Mouse (Mus musculus): ENCODE measurements around the gene Olfr1251. TPM values are rescaled to one million over a fixed set of nuclear protein-coding genes. Genes with fewer than 3 reads are reported as not detected.
"Not testable (repeated sequence)": the region's sequence is repeated elsewhere in the genome, so short reads cannot be mapped to it uniquely, and the experiment has no call there.

The Olfr1251 gene
- not detected in 2 replicates for polyA plus RNA-seq (2015; fragmentation: Nextera tagmentation; extraction: Ambion mirVana)

DNA sequence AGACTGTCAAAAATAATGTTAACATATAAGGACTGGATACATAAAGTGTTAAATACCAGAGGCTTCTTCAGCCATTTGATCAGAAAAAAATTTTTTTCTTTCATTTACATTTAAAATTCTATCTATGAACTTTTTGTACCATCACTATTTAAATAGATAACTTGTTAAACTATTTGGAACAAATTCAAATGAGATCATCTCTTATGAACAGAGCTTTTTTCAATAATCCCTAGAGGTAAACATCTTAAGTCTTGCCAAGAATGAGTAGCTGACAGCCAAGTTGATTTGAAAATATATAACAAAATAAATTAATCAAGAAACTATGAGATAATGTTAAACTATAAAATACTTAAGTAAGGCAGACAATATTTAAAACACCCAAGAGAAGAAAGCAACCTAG lies at the start of gene Olfr1251:
Gene Olfr1251 (minus strand): TSS at position 101 of the 400 bp plus-strand sequence.
- H3K9me3 ChIP-seq (ENCODE audit: control insufficient read depth), result no peaks in the 10 kb centered on the region

GRCm38 (mm10) chr2:89691980-89692379 lies 20.2 kb upstream of the Olfr1251 start:
- no peak overlapping the region for H3K9ac ChIP-seq (ENCODE audit: low read depth, low read length)
- no peaks in the 10 kb centered on the region for H3K27me3 ChIP-seq (replicated peaks; ENCODE audit: control insufficient read depth, insufficient read depth, low read length)
- H3K4me1 ChIP-seq (replicated peaks; ENCODE audit: control insufficient read depth, insufficient read depth, low read length), result no peaks in the 10 kb centered on the region
- H3K4me3 ChIP-seq (ENCODE audit: low read depth, low read length), result no peak overlapping the region
- no peak for TF ChIP-seq CTCF (IDR thresholded peaks at IDR 0.05; ENCODE audit: low read depth)
- H3K36me3 ChIP-seq (ENCODE audit: control insufficient read depth, insufficient read depth), result no peaks in the 10 kb centered on the region
- H3K27ac ChIP-seq (ENCODE audit: low read depth, low read length), result no peak overlapping the region
- 89% methylated on average over 6 of the region's 6 CpGs for WGBS
- no peaks in the 10 kb centered on the region for H3K9me3 ChIP-seq (ENCODE audit: control insufficient read depth)
- ATAC-seq, result no peak
- H3K4me2 ChIP-seq (replicated peaks; ENCODE audit: low read depth), result no peak overlapping the region

More for the DNA sequence above, at the start of gene Olfr1251:
- no peak within 1 kb of the TSS for H3K9ac ChIP-seq (ENCODE audit: low read depth, low read length)
- TF ChIP-seq CTCF (IDR thresholded peaks at IDR 0.05; ENCODE audit: low read depth), result no peak
- H3K27ac ChIP-seq (ENCODE audit: low read depth, low read length), result no peak within 1 kb of the TSS
- no peaks in the 10 kb centered on the region for H3K36me3 ChIP-seq (ENCODE audit: control insufficient read depth, insufficient read depth)
- no peak within 1 kb of the TSS for H3K4me3 ChIP-seq (ENCODE audit: low read depth, low read length)
- no peaks in the 10 kb centered on the region for H3K4me1 ChIP-seq (replicated peaks; ENCODE audit: control insufficient read depth, insufficient read depth, low read length)
- no peak within 1 kb of the TSS for H3K4me2 ChIP-seq (replicated peaks; ENCODE audit: low read depth)
- no peak for ATAC-seq
- H3K27me3 ChIP-seq (replicated peaks; ENCODE audit: control insufficient read depth, insufficient read depth, low read length), result no peaks in the 10 kb centered on the region

GRCm38 (mm10) chr2:89661367-89661766 lies 10.4 kb downstream of the Olfr1251 start, which contains the start of gene Olfr1250:
TSS of gene Olfr1250 (minus strand) at chr2:89661467.
- Histone ChIP-seq H3K9me3 (ENCODE audit: control insufficient read depth) (no peaks in the 10 kb centered on the region), H3K4me3 (ENCODE audit: low read depth, low read length) (no peak within 1 kb of the TSS), H3K4me1 (replicated peaks; ENCODE audit: control insufficient read depth, insufficient read depth, low read length) (no peaks in the 10 kb centered on the region), H3K27me3 (replicated peaks; ENCODE audit: control insufficient read depth, insufficient read depth, low read length) (no peaks in the 10 kb centered on the region), H3K27ac (ENCODE audit: low read depth, low read length) (no peak within 1 kb of the TSS), H3K36me3 (ENCODE audit: control insufficient read depth, insufficient read depth) (no peaks in the 10 kb centered on the region), H3K4me2 (replicated peaks; ENCODE audit: low read depth) (no peak within 1 kb of the TSS), H3K9ac (ENCODE audit: low read depth, low read length) (no peak within 1 kb of the TSS)
- ATAC-seq, result no peak
- no peak for TF ChIP-seq CTCF (IDR thresholded peaks at IDR 0.05; ENCODE audit: low read depth)

- TF ChIP-seq CTCF (IDR thresholded peaks at IDR 0.05; ENCODE audit: low read depth), result no peak
- H3K27me3 ChIP-seq (replicated peaks; ENCODE audit: control insufficient read depth, insufficient read depth, low read length), result no peaks in the 10 kb centered on the region
- WGBS, result 89% methylated on average over 2 of the region's 2 CpGs
- no peak within 1 kb of the TSS for H3K4me2 ChIP-seq (replicated peaks; ENCODE audit: low read depth)
- H3K4me1 ChIP-seq (replicated peaks; ENCODE audit: control insufficient read depth, insufficient read depth, low read length), result no peaks in the 10 kb centered on the region
- H3K36me3 ChIP-seq (ENCODE audit: control insufficient read depth, insufficient read depth), result no peaks in the 10 kb centered on the region
- no peak within 1 kb of the TSS for H3K9ac ChIP-seq (ENCODE audit: low read depth, low read length)
- ATAC-seq, result no peak
- H3K27ac ChIP-seq (ENCODE audit: low read depth, low read length), result no peak within 1 kb of the TSS
- no peak within 1 kb of the TSS for H3K4me3 ChIP-seq (ENCODE audit: low read depth, low read length)
- H3K9me3 ChIP-seq (ENCODE audit: control insufficient read depth), result no peaks in the 10 kb centered on the region
These were observed 36.9 kb downstream of the Olfr1251 start, which contains the start of gene Olfr1249 for GRCm38 (mm10) chr2:89634883-89635282. TSS of gene Olfr1249 (minus strand) at chr2:89634983.

DNA sequence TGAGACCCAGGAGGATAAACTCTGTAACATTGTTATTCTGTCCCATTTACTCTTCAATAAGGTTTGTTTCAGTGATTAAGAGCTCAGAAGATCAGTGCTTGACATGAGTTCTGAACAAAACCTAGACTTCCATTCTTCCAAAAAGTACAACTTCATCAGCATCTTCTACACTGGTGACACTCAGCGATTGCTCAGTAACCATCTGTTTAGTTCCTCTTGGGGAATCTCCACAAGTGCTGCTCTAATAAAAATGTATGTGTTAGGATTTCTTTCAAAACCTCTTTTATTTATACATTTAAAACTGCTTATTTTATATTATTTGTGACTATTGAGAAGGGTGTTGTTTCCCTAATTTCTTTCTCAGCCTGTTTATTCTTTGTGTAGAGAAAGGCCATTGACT lies 53.6 kb downstream of the Olfr1251 start, which contains the start of gene Olfr1248:
Gene Olfr1248 (minus strand): TSS at position 101 of the 400 bp plus-strand sequence.
- not testable (repeated sequence) for ATAC-seq; H3K36me3 ChIP-seq (ENCODE audit: control insufficient read depth, insufficient read depth); H3K27ac ChIP-seq (ENCODE audit: low read depth, low read length); H3K4me3 ChIP-seq (ENCODE audit: low read depth, low read length); H3K27me3 ChIP-seq (replicated peaks; ENCODE audit: control insufficient read depth, insufficient read depth, low read length); H3K9me3 ChIP-seq (ENCODE audit: control insufficient read depth); H3K4me1 ChIP-seq (replicated peaks; ENCODE audit: control insufficient read depth, insufficient read depth, low read length); H3K9ac ChIP-seq (ENCODE audit: low read depth, low read length); H3K4me2 ChIP-seq (replicated peaks; ENCODE audit: low read depth)
- 97% methylated on average over 1 of the region's 1 CpGs for WGBS

Other genes starting within 250 kb of the Olfr1251 start
- not detected in 2 replicates for gene Olfr1240, start 228.9 kb downstream of the Olfr1251 start, polyA plus RNA-seq (2015; fragmentation: Nextera tagmentation; extraction: Ambion mirVana)
- gene Olfr1241, start 184.8 kb downstream of the Olfr1251 start, polyA plus RNA-seq (2015; fragmentation: Nextera tagmentation; extraction: Ambion mirVana), result not detected in 2 replicates
- gene Olfr1242, start 173.6 kb downstream of the Olfr1251 start, polyA plus RNA-seq (2015; fragmentation: Nextera tagmentation; extraction: Ambion mirVana), result not detected in 2 replicates
- not detected in 2 replicates for gene Olfr1243, start 140.4 kb downstream of the Olfr1251 start, polyA plus RNA-seq (2015; fragmentation: Nextera tagmentation; extraction: Ambion mirVana)
- gene Olfr1245, start 93.5 kb downstream of the Olfr1251 start, polyA plus RNA-seq (2015; fragmentation: Nextera tagmentation; extraction: Ambion mirVana), result not detected in 2 replicates
- not detected in 2 replicates for gene Olfr1246, start 78.8 kb downstream of the Olfr1251 start, polyA plus RNA-seq (2015; fragmentation: Nextera tagmentation; extraction: Ambion mirVana)
- gene Olfr1247, start 57.8 kb downstream of the Olfr1251 start, polyA plus RNA-seq (2015; fragmentation: Nextera tagmentation; extraction: Ambion mirVana), result not detected in 2 replicates
- not detected in 2 replicates for gene Olfr1248, start 53.7 kb downstream of the Olfr1251 start, polyA plus RNA-seq (2015; fragmentation: Nextera tagmentation; extraction: Ambion mirVana)
- not detected in 2 replicates for gene Olfr1249, start 37.0 kb downstream of the Olfr1251 start, polyA plus RNA-seq (2015; fragmentation: Nextera tagmentation; extraction: Ambion mirVana)
- not detected in 2 replicates for gene Olfr1250, start 10.5 kb downstream of the Olfr1251 start, polyA plus RNA-seq (2015; fragmentation: Nextera tagmentation; extraction: Ambion mirVana)
- not detected in 2 replicates for gene Olfr1252, start 53.1 kb upstream of the Olfr1251 start, polyA plus RNA-seq (2015; fragmentation: Nextera tagmentation; extraction: Ambion mirVana)
- gene Olfr1253, start 85.2 kb upstream of the Olfr1251 start, polyA plus RNA-seq (2015; fragmentation: Nextera tagmentation; extraction: Ambion mirVana), result not detected in 2 replicates
- gene Olfr1254, start 121.7 kb upstream of the Olfr1251 start, polyA plus RNA-seq (2015; fragmentation: Nextera tagmentation; extraction: Ambion mirVana), result not detected in 2 replicates
- gene Olfr1255, start 140.1 kb upstream of the Olfr1251 start, polyA plus RNA-seq (2015; fragmentation: Nextera tagmentation; extraction: Ambion mirVana), result not detected in 2 replicates
- gene Olfr1256, start 169.6 kb upstream of the Olfr1251 start, polyA plus RNA-seq (2015; fragmentation: Nextera tagmentation; extraction: Ambion mirVana), result not detected in 2 replicates
- gene Olfr48, start 176.3 kb upstream of the Olfr1251 start, polyA plus RNA-seq (2015; fragmentation: Nextera tagmentation; extraction: Ambion mirVana), result not detected in 2 replicates
- not detected in 2 replicates for gene Olfr1257, start 206.5 kb upstream of the Olfr1251 start, polyA plus RNA-seq (2015; fragmentation: Nextera tagmentation; extraction: Ambion mirVana)

Data from intestine, postnatal 0 days (tissue).